Mouse (Mus musculus) kidney, adult 2 months (tissue): ENCODE results near the gene Dok5.

Experiments
- CTCF ChIP-seq: fragments of 200-500 bp; conservative IDR thresholded peaks from 2 replicates; pipeline ENCODE4 v1.5.1; 2011; ENCODE audit warnings: low read depth, mild to moderate bottlenecking, control low read depth, low read length, moderate library complexity, mixed read lengths; ENCODE audit not compliant: insufficient read depth, insufficient read length
- POLR2A ChIP-seq: fragments of 200-500 bp; IDR thresholded peaks from one replicate; pipeline ENCODE4 v1.6.1; 2011; ENCODE audit warnings: low read depth, low read length, control low read depth

- TF ChIP-seq CTCF (no peak), POLR2A (no peak)
These were observed 6.8 kb downstream of the Dok5 start for GRCm38 (mm10) chr2:170738446-170738845.
